Mouse (Mus musculus) forelimb bud, embryonic 11.5 days (tissue): ENCODE measurements at regions not wholly inside any gene's neighbourhood (a gene's known extent, or its start where the extent isn't known, plus 50 kb on each side); places are given as distances from the start of the nearest gene placed in this dataset.

Experiments used
- DNase-seq: peaks from one replicate; pipeline ENCODE4 v3.0.0-alpha.2; 2012; ENCODE audit warnings: low read depth, low spot score

DNA sequence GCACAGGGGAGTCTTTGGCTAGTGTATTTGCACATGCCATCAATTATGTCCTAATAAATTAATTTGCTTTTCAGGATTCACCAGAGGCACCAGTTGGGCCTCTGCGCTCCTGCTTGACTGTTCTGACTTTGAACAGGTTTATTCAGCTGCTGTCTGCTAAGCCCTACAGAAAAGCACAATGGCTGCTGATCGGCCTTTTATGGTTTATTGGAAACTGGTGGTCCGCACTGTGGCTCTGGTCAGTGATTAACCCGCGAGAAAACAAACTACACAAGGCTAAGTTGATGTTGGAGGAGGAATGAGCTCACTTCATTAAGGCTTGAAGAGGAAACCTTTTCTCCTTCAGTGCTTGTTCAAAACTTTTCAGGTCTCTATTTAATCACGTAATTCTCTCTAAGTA lies 208.4 kb upstream of the Gpr101 start:
- DNase-seq: no peak

DNA sequence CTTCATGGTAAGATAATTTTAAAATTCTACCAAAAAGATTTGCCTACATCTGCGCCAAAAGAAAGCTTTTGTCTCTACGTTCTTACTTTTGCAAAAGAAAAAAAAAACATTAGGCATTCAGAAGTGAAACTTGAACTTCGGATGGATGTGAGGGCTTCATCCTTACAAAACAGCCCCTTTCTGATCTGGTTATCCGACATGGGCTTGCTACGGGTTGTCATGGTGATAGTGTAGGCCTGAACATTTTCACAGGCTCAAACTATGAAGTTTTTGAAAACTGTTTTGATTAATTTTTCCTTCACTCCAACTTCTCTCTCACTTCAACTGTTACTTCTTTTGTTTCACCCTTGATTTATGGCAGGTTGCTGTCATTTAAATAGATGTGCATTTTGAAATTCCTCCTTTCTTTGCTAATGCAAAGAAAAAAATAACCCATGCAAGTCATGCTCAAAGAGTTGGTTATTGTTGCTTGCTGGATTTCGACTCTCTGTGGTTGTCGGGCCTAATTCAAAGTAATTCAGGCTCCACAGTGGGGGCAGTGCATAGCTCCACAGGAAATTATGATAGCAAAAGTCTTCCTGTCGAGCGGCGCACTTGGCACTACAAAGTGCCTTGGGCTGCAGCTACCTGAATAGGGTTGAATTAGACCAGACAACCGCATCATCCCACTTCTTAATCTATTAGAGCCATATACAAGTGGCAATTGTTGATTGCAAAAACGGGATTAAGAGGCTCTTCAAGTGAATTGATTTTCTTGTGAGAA lies 205.7 kb upstream of the Gpr101 start:
- no peak for DNase-seq

DNA sequence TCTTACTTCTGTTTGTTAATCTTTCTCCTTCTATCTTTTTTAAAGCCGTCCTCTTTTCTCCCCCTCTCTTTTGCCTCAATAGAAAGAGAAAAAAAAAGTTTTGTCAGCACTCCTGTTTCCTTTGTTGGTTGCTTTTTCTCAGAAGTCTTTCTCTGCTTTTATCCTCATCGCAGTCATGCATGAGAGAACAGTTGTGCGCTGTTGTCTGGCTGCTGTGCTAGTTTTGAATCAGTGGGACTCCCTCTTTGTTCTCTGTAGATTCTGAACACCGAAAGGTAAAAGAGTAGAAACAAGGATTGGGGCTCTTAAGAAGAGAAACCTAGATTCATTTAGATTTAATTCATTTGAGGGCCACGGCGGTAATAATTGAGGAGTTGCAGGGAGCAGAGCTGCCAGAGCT lies 204.9 kb upstream of the Gpr101 start:
- DNase-seq: no peak

DNA sequence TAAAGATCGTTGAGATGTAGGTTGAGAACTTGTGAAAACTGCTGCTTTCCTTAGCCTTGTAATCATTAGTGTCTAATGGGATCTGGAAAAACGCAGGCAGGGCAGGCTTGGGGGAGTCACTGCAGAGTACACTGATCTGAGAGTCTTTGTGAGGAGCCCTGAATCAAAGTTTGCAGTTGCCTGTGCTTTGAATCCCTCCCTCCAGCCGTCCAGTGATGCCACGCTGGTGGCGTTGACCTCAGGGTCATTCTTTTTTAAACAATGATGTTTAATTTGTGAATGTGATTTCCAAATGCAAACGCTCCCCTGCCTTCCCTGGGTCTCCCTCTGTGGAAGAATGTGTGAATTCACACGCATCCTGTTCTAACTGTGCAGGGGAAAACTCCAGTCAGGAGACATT lies 204.4 kb upstream of the Gpr101 start:
- no peak for DNase-seq

DNA sequence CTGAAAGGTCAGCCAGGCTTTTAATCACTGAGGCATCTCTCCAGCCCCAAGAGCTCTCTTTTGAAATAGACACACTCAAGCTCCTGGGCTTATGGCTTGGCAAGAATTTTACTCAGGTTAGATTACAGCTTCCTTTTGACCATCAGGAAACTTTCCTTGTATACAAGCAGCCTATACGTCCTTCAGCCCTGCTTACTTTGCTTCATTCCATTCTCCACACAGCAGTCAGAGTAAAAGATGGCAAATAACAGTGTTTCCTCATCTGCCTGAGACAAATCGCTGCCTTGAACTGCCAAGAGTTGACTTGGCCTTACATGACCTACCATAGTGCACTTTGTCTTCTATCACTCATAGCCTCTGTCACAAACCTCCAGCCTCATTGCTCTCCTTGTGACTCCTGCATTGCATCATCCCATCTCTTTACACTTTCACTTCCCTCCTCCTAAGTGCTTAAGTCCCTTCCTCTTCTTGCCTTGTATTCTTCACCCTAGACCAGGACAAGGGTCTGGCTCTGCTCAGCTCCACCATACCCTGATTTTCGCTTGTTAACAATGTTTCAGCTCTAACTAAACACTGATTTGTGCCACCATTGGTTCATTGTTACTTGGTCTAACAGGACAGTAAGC lies 203.2 kb upstream of the Gpr101 start:
- no peak for DNase-seq

DNA sequence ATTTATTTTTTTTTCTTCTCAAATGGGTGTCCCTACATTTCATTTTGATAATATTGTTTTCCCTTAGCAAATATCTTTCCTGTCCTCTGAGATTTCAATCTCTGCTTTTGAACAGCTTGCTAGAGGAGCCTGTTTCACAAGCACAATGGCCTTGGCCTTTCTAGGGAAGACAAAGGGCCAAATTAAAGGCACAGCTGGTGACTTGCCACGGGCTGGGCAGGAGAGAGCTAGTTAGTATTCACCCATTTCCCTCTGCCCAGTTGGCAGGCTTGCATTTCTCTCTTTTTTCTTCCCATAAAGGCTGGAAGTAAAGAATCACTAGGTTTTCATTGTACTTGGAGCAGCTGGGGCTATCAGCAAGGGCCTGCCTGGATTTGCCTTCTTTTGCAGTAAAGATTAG lies 188.9 kb upstream of the Gpr101 start:
- DNase-seq: no peak

DNA sequence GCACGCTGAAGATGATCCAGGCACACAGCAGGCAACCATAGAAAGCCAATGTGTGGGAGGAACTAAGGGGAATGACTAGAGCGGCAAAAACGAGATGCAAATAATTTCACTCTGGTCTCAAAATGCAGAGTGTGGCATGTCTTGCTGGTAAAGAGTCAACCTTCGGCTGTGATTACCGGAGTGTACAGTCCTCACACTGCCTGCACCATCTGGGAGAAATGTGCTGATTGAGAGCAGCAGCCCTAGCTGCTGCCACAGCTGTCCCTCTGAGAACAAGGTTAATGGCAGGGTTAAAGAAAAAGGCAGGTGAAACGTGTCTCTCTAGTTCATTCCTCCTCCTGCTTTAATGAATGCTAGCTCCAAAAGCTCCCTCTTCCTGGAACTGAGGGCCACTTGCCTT lies 173.2 kb upstream of the Gpr101 start:
- DNase-seq: no peak

DNA sequence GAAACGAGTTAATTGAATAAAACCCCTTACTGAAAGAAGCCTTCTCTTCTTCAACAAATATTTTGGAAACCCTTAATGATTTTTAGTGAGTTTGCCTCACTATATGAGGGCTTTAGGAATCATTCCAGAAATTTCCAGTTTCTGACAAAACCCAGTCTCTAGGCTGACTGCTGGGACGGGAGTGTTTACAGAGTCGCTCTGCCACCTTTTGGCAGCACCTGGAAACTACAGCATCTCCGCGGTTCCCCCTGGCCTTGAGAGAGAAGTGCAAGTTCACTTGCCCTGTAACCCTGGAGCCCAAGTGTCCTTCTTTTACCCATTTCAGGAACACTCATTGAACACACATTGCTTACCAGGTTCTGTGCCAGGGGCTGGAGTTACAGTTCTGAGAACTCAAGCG lies 171.4 kb upstream of the Gpr101 start:
- peak; percentile 35 for DNase-seq

DNA sequence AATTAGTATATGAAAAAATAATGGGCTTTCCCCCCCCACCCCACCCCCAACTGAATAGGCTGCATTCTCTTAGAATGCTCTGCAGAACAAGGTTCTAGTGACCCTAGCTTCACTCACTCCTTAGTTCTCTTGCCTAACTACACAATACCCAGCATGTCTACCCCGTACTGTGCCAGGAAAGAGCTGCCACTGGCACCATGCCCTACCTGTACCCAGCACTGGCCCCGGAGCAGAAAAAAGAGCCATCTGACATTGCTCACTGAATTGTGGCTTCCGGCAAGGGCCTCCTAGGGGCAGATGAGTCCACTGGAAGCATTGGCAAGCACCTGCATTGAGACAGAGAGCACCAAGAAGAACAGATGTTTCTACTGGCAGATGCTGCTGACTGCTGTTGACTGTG lies 156.0 kb upstream of the Gpr101 start:
- DNase-seq: no peak

DNA sequence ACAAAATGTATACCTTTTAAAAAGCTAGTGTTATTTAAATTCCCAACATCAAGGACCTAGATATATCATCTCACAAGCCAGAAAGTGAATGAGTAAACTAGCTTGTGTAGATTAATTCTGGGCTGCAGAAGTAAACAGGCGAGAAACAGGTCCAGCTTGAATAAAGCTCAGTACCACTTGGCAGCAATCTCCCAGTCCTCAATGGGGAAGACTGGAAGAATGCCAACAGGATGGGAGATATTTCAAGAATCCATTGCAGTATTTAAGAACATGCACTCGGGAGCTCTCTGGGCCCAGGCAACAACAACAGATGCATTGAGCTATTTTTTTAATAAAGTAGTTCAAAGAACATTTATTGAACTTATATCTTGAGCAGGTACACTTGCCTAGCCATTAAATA lies 152.5 kb upstream of the Gpr101 start:
- no peak for DNase-seq

DNA sequence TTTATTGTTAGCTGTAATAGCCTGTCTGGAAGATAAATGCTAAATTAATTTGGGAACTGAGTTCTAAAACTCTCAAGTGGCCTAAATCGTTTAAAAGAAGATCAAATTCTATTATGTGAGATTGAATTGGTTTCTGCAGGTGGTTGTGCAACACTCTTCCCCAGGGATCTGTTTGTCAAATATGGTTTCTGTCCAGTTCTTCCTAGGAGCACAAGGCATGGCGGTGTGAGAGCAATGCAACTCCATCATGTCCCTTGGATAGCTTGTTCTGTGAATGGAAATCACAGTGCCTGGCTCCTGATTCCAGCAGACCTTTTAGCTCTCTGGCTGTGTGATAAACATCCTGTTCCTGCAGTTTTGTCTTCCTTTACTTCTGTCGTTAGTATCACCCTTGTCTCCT lies 151.9 kb upstream of the Gpr101 start:
- DNase-seq: no peak
